8 mouse cellular contexts compared by ENCODE assay signal in genomic region chr13:119351346-119351745, GRCm38 (mm10).
DNase-seq lines count a peak whose midpoint lies in the region; ATAC-seq and TF ChIP-seq lines count a peak whose summit lies in the region.

No protein-coding gene starts in this region.

- intact Hi-C loops in gastrocnemius, adult 2 months (cut with DNase I): no loop called here

- H3K27ac ChIP-seq in forebrain, embryonic 13.5 days: no peak overlapping the region
- H3K27ac ChIP-seq in forebrain, embryonic 11.5 days (ENCODE audit: low read depth, low read length): no peak overlapping the region
- no peak overlapping the region for H3K27ac ChIP-seq in gastrocnemius, adult 2 months

- no peaks in the 10 kb centered on the region for H3K4me1 ChIP-seq in forebrain, embryonic 13.5 days
- no peaks in the 10 kb centered on the region for H3K4me1 ChIP-seq in forebrain, embryonic 11.5 days (replicated peaks; ENCODE audit: control insufficient read depth, insufficient read depth, low read length)

- TF ChIP-seq CTCF in gastrocnemius, adult 2 months (IDR thresholded peaks at IDR 0.05): no peak

- ATAC-seq in forebrain, embryonic 13.5 days: peak; percentile 61
- no peak; the same call in 1 of the 2 replicates for ATAC-seq in forebrain, embryonic 11.5 days (replicated peaks; ENCODE audit: low FRiP score)

- no peak for DNase-seq in forebrain, embryonic 11.5 days (ENCODE audit: low spot score)
- DNase-seq in right cerebral cortex, postnatal 4 days: peak; percentile 6
- DNase-seq in right cerebral cortex, adult 18-20 months: no peak
- DNase-seq in layer of hippocampus, postnatal 36 days: peak; percentile 10 to 27
- peak; percentile 31 for DNase-seq in retina, postnatal 1 day
- DNase-seq in gastrocnemius, adult 2 months: no peak
- no peak for DNase-seq in adrenal gland, adult (ENCODE audit: inconsistent age in 2 of 2, low spot score in 1 of 2)

- peaks cover 42% of the 10 kb centered on the region for H3K36me3 ChIP-seq in forebrain, embryonic 13.5 days (ENCODE audit: poor library complexity, severe bottlenecking)
- no peaks in the 10 kb centered on the region for H3K36me3 ChIP-seq in forebrain, embryonic 11.5 days (ENCODE audit: control insufficient read depth, insufficient read depth, low read length)

- 53% methylated on average over 13 of the region's 13 CpGs for WGBS in forebrain, embryonic 13.5 days
- 71% methylated on average over 13 of the region's 13 CpGs for WGBS in forebrain, embryonic 11.5 days

- no peak overlapping the region for H3K4me3 ChIP-seq in forebrain, embryonic 13.5 days
- no peak overlapping the region for H3K4me3 ChIP-seq in forebrain, embryonic 11.5 days (ENCODE audit: low read depth, low read length)
- no peak overlapping the region for H3K4me3 ChIP-seq in gastrocnemius, adult 2 months

- H3K9ac ChIP-seq in forebrain, embryonic 13.5 days: no peak overlapping the region
- no peak overlapping the region for H3K9ac ChIP-seq in forebrain, embryonic 11.5 days (ENCODE audit: low read length)

- no peak overlapping the region for H3K4me2 ChIP-seq in forebrain, embryonic 13.5 days
- H3K4me2 ChIP-seq in forebrain, embryonic 11.5 days (ENCODE audit: low read depth, low read length, severe bottlenecking): no peak overlapping the region

- H3K27me3 ChIP-seq in forebrain, embryonic 13.5 days: no peaks in the 10 kb centered on the region
- H3K27me3 ChIP-seq in forebrain, embryonic 11.5 days (ENCODE audit: control insufficient read depth, insufficient read depth, low read length): no peaks in the 10 kb centered on the region

- no peaks in the 10 kb centered on the region for H3K9me3 ChIP-seq in forebrain, embryonic 13.5 days (replicated peaks)
- no peaks in the 10 kb centered on the region for H3K9me3 ChIP-seq in forebrain, embryonic 11.5 days (ENCODE audit: control insufficient read depth, low read length)

Comparison
In these comparisons a context has a peak if more than half of its experiments do, and no peak if none do; other contexts are left out.
1. DNase-seq: peak in right cerebral cortex, postnatal 4 days (single experiment), layer of hippocampus, postnatal 36 days (2 of 2) and retina, postnatal 1 day (single experiment); none in forebrain, embryonic 11.5 days (single experiment), right cerebral cortex, adult 18-20 months (single experiment), gastrocnemius, adult 2 months (single experiment) and adrenal gland, adult (0 of 2).